Mouse (Mus musculus): ENCODE results near the gene Rpp25. TPM values are rescaled to one million over a fixed set of nuclear protein-coding genes. Genes with fewer than 3 reads are reported as not detected.

Gene Rpp25
- polyA plus RNA-seq, 1 experiment, result 11.1 TPM

DNA sequence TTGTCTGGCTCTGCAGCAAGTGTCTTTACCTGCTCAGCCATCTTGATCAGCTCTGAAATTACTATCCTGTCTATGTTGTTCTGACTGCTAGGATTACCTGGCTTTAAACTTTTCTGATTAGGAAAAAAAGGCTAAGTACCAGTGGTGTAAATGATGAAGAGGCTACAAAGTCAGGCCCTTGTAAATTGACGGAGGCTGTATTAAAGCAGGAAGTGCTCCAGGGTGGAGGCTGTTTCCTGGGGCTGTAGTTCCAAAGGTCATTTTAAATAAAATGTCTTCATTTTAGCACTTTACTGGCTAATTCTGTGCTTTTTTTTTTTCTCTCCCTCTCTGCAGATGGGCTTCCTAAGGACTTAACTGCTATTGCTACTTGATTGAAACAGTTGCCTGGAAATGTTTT, 28.1 kb downstream of the Rpp25 start:
- Histone ChIP-seq H3K4me1 (ENCODE audit: control insufficient read depth, insufficient read depth, low read length) (no peaks in the 10 kb centered on the region), H3K27ac (ENCODE audit: insufficient read depth, low read length) (no peak overlapping the region), H3K27me3 (ENCODE audit: control insufficient read depth, insufficient read depth, low read length) (no peaks in the 10 kb centered on the region), H3K4me3 (replicated peaks; ENCODE audit: insufficient read depth, low read depth, low read length) (no peak overlapping the region)
- DNase-seq, result no peak
- WGBS, result 91% methylated on average over 1 of the region's 1 CpGs
- TF ChIP-seq CTCF (IDR thresholded peaks at IDR 0.05; ENCODE audit: borderline replicate concordance, insufficient read depth, low read depth, low read length) (no peak), POLR2A (IDR thresholded peaks at IDR 0.05; ENCODE audit: borderline replicate concordance, insufficient read depth, low read length) (no peak)

DNA sequence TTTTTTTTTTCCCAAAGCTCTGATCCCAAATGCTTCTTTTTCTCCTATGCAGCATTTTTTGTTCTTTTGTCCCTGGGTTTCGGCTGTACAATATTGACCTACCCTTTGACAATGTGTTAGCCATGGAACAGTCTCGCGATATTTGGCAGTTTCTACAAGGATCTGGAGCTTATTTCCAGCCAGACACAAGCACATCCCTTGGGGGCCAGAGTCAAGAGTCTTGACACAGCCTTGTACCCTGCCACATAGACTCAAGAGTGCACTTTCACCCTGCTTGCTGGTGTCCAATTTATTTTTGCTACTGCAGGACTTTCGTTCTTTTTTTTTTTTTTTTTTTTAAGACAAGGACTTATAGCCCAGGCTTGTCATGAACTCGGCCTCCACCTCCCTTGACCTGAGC, 32.5 kb downstream of the Rpp25 start:
- no peak for DNase-seq
- no peak for TF ChIP-seq POLR2A (IDR thresholded peaks at IDR 0.05; ENCODE audit: borderline replicate concordance, insufficient read depth, low read length)
- TF ChIP-seq CTCF (IDR thresholded peaks at IDR 0.05; ENCODE audit: borderline replicate concordance, insufficient read depth, low read depth, low read length), result no peak
- H3K4me3 ChIP-seq (replicated peaks; ENCODE audit: insufficient read depth, low read depth, low read length), result no peak overlapping the region
- WGBS, result 81% methylated on average over 5 of the region's 5 CpGs
- no peaks in the 10 kb centered on the region for H3K4me1 ChIP-seq (ENCODE audit: control insufficient read depth, insufficient read depth, low read length)
- H3K27me3 ChIP-seq (ENCODE audit: control insufficient read depth, insufficient read depth, low read length), result no peaks in the 10 kb centered on the region
- H3K27ac ChIP-seq (ENCODE audit: insufficient read depth, low read length), result no peak overlapping the region

- peak; percentile 92 to 93 for DNase-seq
- Histone ChIP-seq H3K4me3 (replicated peaks; ENCODE audit: insufficient read depth, low read depth, low read length) (peak within 1 kb of the TSS; percentile 58), H3K27ac (ENCODE audit: insufficient read depth, low read length) (peak within 1 kb of the TSS; percentile 67), H3K27me3 (ENCODE audit: control insufficient read depth, insufficient read depth, low read length) (no peaks in the 10 kb centered on the region), H3K4me1 (ENCODE audit: control insufficient read depth, insufficient read depth, low read length) (no peaks in the 10 kb centered on the region)
- TF ChIP-seq CTCF (IDR thresholded peaks at IDR 0.05; ENCODE audit: borderline replicate concordance, insufficient read depth, low read depth, low read length) (no peak), POLR2A (IDR thresholded peaks at IDR 0.05; ENCODE audit: borderline replicate concordance, insufficient read depth, low read length) (peak; percentile 74)
- WGBS, result under 1% methylated on average over 45 of the region's 45 CpGs
Observed at GRCm38 (mm10) chr9:57537044-57537727, 33.4 kb downstream of the Rpp25 start, which contains the start of gene Fam219b. Gene Fam219b, plus strand, starts transcription at chr9:57537528.

- Histone ChIP-seq H3K4me3 (replicated peaks; ENCODE audit: insufficient read depth, low read depth, low read length) (peak overlapping the region; percentile 58), H3K27ac (ENCODE audit: insufficient read depth, low read length) (peak overlapping the region; percentile 67), H3K27me3 (ENCODE audit: control insufficient read depth, insufficient read depth, low read length) (no peaks in the 10 kb centered on the region), H3K4me1 (ENCODE audit: control insufficient read depth, insufficient read depth, low read length) (no peaks in the 10 kb centered on the region)
- under 1% methylated on average over 24 of the region's 24 CpGs for WGBS
- DNase-seq, result peak in 1 of 2 experiments; percentile 45
- TF ChIP-seq POLR2A (IDR thresholded peaks at IDR 0.05; ENCODE audit: borderline replicate concordance, insufficient read depth, low read length) (no peak), CTCF (IDR thresholded peaks at IDR 0.05; ENCODE audit: borderline replicate concordance, insufficient read depth, low read depth, low read length) (no peak)
Observed at GRCm38 (mm10) chr9:57537728-57538181, 33.9 kb downstream of the Rpp25 start.

- 87% methylated on average over 2 of the region's 2 CpGs for WGBS
- no peak for DNase-seq
- TF ChIP-seq CTCF (IDR thresholded peaks at IDR 0.05; ENCODE audit: borderline replicate concordance, insufficient read depth, low read depth, low read length) (no peak), POLR2A (IDR thresholded peaks at IDR 0.05; ENCODE audit: borderline replicate concordance, insufficient read depth, low read length) (no peak)
Observed at GRCm38 (mm10) chr9:57539550-57539949, 35.7 kb downstream of the Rpp25 start.

GRCm38 (mm10) chr9:57541312-57541711, 37.5 kb downstream of the Rpp25 start:
- H3K27ac ChIP-seq (ENCODE audit: insufficient read depth, low read length), result no peak overlapping the region
- peak; percentile 57 to 64 for DNase-seq
- WGBS, result 0% methylated on average over 1 of the region's 1 CpGs
- no peaks in the 10 kb centered on the region; the same call in 1 of the 2 replicates for H3K4me1 ChIP-seq (ENCODE audit: control insufficient read depth, insufficient read depth, low read length)
- no peak overlapping the region for H3K4me3 ChIP-seq (replicated peaks; ENCODE audit: insufficient read depth, low read depth, low read length)
- TF ChIP-seq CTCF (IDR thresholded peaks at IDR 0.05; ENCODE audit: borderline replicate concordance, insufficient read depth, low read depth, low read length) (peak; percentile 37; the same call in 1 of the 2 replicates), POLR2A (IDR thresholded peaks at IDR 0.05; ENCODE audit: borderline replicate concordance, insufficient read depth, low read length) (no peak)
- H3K27me3 ChIP-seq (ENCODE audit: control insufficient read depth, insufficient read depth, low read length), result no peaks in the 10 kb centered on the region

More at GRCm38 (mm10) chr9:57539550-57539949, 35.7 kb downstream of the Rpp25 start:
- Histone ChIP-seq H3K27me3 (ENCODE audit: control insufficient read depth, insufficient read depth, low read length) (no peaks in the 10 kb centered on the region), H3K4me1 (ENCODE audit: control insufficient read depth, insufficient read depth, low read length) (no peaks in the 10 kb centered on the region), H3K4me3 (replicated peaks; ENCODE audit: insufficient read depth, low read depth, low read length) (no peak overlapping the region), H3K27ac (ENCODE audit: insufficient read depth, low read length) (no peak overlapping the region)

DNA sequence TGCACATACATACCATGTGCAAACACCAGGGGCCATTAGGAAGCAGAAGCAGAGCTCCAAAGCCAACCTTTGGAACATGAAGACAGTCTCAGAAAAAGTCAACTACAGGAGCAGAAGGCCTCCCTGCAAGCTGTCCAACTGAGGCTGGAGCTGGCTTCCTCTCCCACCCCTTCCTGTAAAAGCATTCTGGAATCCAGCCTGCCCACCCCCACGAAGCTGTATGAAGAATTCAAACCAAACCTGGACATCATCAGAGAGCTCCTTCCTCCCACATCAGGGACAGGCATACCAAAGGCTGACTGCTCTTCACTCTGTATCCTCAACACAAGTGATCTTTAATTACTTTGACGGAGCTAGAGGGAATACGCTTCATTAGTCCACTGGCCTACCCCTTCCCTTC, 40.1 kb downstream of the Rpp25 start:
- 68% methylated on average over 3 of the region's 3 CpGs for WGBS
- no peak for DNase-seq
- H3K27ac ChIP-seq (ENCODE audit: insufficient read depth, low read length), result no peak overlapping the region
- no peaks in the 10 kb centered on the region for H3K27me3 ChIP-seq (ENCODE audit: control insufficient read depth, insufficient read depth, low read length)
- TF ChIP-seq CTCF (IDR thresholded peaks at IDR 0.05; ENCODE audit: borderline replicate concordance, insufficient read depth, low read depth, low read length) (no peak), POLR2A (IDR thresholded peaks at IDR 0.05; ENCODE audit: borderline replicate concordance, insufficient read depth, low read length) (no peak)
- H3K4me3 ChIP-seq (replicated peaks; ENCODE audit: insufficient read depth, low read depth, low read length), result no peak overlapping the region
- peaks cover 17% of the 10 kb centered on the region for H3K4me1 ChIP-seq (ENCODE audit: control insufficient read depth, insufficient read depth, low read length)

DNA sequence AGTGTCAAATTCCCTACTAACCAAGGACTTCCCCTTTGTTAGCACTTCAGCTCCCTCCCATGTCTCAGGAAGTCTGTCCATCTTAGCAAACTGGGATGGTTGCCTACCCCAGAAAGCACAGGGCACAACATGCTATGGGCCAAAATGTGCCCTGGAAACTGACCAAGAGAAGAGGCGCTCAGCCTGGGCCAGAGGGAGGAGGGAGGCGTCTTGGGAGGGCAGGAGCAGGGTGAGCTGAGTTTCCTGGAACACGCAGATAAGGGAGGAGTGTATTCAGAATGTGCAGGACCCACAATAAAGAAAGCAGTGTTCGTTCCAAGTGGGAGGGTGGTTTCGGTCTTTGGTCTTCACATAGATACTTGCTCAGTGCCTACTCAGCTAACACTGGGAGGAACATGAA, 43.5 kb downstream of the Rpp25 start:
- H3K27ac ChIP-seq (ENCODE audit: insufficient read depth, low read length), result no peak overlapping the region
- peak; percentile 48 to 65 for DNase-seq
- no peak overlapping the region for H3K4me3 ChIP-seq (replicated peaks; ENCODE audit: insufficient read depth, low read depth, low read length)
- H3K27me3 ChIP-seq (ENCODE audit: control insufficient read depth, insufficient read depth, low read length), result no peaks in the 10 kb centered on the region
- no peak for TF ChIP-seq POLR2A (IDR thresholded peaks at IDR 0.05; ENCODE audit: borderline replicate concordance, insufficient read depth, low read length)
- TF ChIP-seq CTCF (IDR thresholded peaks at IDR 0.05; ENCODE audit: borderline replicate concordance, insufficient read depth, low read depth, low read length), result no peak
- 23% methylated on average over 5 of the region's 5 CpGs for WGBS
- H3K4me1 ChIP-seq (ENCODE audit: control insufficient read depth, insufficient read depth, low read length), result peaks cover 23% of the 10 kb centered on the region

Measured in cerebellum, adult 2 months (tissue).